Mouse (Mus musculus) liver, embryonic 11.5 days (tissue): ENCODE results near the gene Hivep2. TPM values are rescaled to one million over a fixed set of nuclear protein-coding genes. Genes with fewer than 3 reads are reported as not detected.

ENCODE experiments used
- ATAC-seq: fragments of 200-750 bp; cut with Nextera tagmentation; replicated peaks from 2 replicates; pipeline ENCODE4 v1.8.0; 2017; ENCODE audit warnings: moderate number of reproducible peaks, mild to moderate bottlenecking, moderate TSS enrichment, moderate library complexity; ENCODE audit not compliant: low FRiP score
- DNase-seq: peaks from one replicate; pipeline ENCODE4 v3.0.0-alpha.2; 2017; ENCODE audit warnings: low spot score
- H3K27ac ChIP-seq: fragments of 300-500 bp; sonication (generic); 2 replicates; pipeline ENCODE4 v1.5.1; 2014; ENCODE audit warnings: mild to moderate bottlenecking, low read depth, low read length, control low read depth
- H3K27me3 ChIP-seq: fragments of 300-500 bp; sonication (generic); replicated peaks from 2 replicates; pipeline ENCODE4 v1.6.1; 2014; ENCODE audit warnings: low read length, mixed read lengths; ENCODE audit not compliant: control insufficient read depth, insufficient read depth
- H3K36me3 ChIP-seq: fragments of 300-500 bp; sonication (generic); 2 replicates; pipeline ENCODE4 v1.6.1; 2014; ENCODE audit warnings: mild to moderate bottlenecking, low read length, moderate library complexity, mixed read lengths; ENCODE audit not compliant: control insufficient read depth, insufficient read depth
- H3K4me1 ChIP-seq: fragments of 300-500 bp; sonication (generic); replicated peaks from 2 replicates; pipeline ENCODE4 v1.6.1; 2014; ENCODE audit warnings: low read length, mixed read lengths; ENCODE audit not compliant: control insufficient read depth, insufficient read depth
- H3K4me2 ChIP-seq: fragments of 300-500 bp; sonication (generic); 2 replicates; pipeline ENCODE4 v1.6.1; 2014; ENCODE audit warnings: mild to moderate bottlenecking, control low read depth, moderate library complexity
- H3K4me3 ChIP-seq: fragments of 300-500 bp; sonication (generic); 2 replicates; pipeline ENCODE4 v1.5.1; 2014; ENCODE audit warnings: low read depth, low read length, control low read depth
- H3K9ac ChIP-seq: fragments of 300-500 bp; sonication (generic); 2 replicates; pipeline ENCODE4 v1.6.1; 2014; ENCODE audit warnings: low read depth, low read length, control low read depth
- H3K9me3 ChIP-seq: fragments of 300-500 bp; sonication (generic); 2 replicates; pipeline ENCODE4 v1.6.1; 2016; ENCODE audit warnings: low read length, inconsistent platforms, mixed read lengths; ENCODE audit not compliant: control insufficient read depth
- WGBS: fragments of 180-500 bp; shearing (Covaris S2); extraction: QIAGEN DNeasy Blood & Tissue Kit; methylation state at CpG from one replicate; pipeline ENCODE4 v1.1.7; 2014; 5-methylcytosine and 5-hydroxymethylcytosine counted together
- polyA plus RNA-seq: library from polyadenylated mRNA; unstranded; fragments of >200 nt; fragmentation: Nextera tagmentation; extraction: Ambion mirVana; gene quantifications from 2 replicates; pipeline ENCODE4 v1.2.1, GENCODE M21; 2014

The Hivep2 gene
- polyA plus RNA-seq, 1 experiment from 2014 or later = 2.2 TPM

DNA sequence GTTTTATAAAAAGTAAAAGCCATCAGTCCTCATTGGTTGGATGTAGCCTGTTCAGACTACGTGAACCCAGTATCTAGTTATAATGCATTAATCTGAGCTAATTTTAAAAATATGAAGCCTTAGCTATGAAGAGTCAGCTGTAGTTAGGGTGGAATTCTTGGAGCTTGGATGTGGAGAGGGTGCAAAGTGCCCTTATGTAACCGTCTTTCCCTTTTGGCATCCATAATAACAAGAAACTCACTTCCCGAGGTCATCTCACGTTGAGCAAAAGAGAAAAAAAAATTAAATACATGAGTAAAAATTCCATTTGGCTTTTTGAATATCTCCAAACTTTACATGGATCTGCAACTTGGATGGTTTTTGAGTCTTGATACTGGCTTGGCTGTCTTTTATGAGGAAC is 89.0 kb downstream of the Hivep2 start:
- H3K36me3 ChIP-seq = no peaks in the 10 kb centered on the region
- H3K9me3 ChIP-seq = no peaks in the 10 kb centered on the region
- DNase-seq (no peak), ATAC-seq (no peak)
- no peak overlapping the region for H3K27ac ChIP-seq
- H3K4me3 ChIP-seq = no peak overlapping the region
- WGBS = 83% methylated on average over 4 of the region's 4 CpGs
- H3K4me1 ChIP-seq = no peaks in the 10 kb centered on the region; the same call in 1 of the 2 replicates
- no peak overlapping the region for H3K4me2 ChIP-seq
- H3K9ac ChIP-seq = no peak overlapping the region
- no peaks in the 10 kb centered on the region for H3K27me3 ChIP-seq

DNA sequence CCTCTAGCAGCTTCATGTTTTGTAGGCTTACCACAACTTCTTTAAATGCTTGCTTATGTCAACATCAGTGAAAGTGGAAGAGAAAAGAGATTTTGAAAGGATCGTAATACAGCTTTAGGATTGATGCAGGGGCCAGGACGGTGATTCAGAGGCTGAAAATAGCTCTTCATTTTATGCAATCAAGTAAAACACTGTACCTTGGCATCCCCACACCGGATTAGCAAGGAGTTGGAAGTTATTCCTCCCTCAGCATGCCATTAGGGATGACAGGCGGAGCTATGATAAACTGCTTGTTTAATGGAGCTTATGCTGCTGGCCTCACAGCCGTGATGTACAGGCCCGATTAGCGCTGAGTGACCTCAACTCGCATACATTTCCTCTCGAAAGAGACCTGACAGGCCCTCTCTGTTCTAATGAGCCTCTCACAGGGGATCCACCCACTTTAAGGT is 89.7 kb downstream of the Hivep2 start:
- Histone ChIP-seq H3K36me3 (no peaks in the 10 kb centered on the region), H3K9me3 (no peaks in the 10 kb centered on the region), H3K27me3 (no peaks in the 10 kb centered on the region), H3K4me2 (no peak overlapping the region), H3K27ac (no peak overlapping the region), H3K4me1 (no peaks in the 10 kb centered on the region; the same call in 1 of the 2 replicates), H3K9ac (no peak overlapping the region), H3K4me3 (no peak overlapping the region)
- DNase-seq = no peak
- 47% methylated on average over 9 of the region's 9 CpGs for WGBS
- no peak for ATAC-seq

DNA sequence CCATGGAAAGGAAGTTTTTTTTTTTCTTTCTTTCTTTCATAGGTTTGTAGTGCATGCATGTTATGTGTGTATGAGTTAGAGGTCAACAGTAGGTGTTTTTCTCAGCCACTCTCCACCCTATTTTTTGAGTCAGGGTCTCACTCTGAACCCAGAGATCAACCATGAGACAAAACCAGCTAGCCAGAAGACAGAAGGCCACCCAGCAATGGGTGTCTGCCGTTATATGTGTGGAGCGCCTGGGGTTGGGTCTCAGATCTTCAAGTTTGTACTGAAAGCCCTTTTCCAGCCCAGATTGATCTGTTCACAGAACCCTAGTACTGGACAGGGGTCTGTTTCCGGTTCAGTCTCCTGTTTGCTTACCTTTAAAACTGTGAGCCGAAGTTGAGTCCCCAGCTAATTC is 90.2 kb downstream of the Hivep2 start:
- no peak for ATAC-seq
- WGBS = 77% methylated on average over 4 of the region's 4 CpGs
- Histone ChIP-seq H3K4me1 (no peaks in the 10 kb centered on the region; the same call in 1 of the 2 replicates), H3K27ac (no peak overlapping the region), H3K4me2 (no peak overlapping the region), H3K4me3 (no peak overlapping the region), H3K36me3 (no peaks in the 10 kb centered on the region), H3K27me3 (no peaks in the 10 kb centered on the region), H3K9me3 (no peaks in the 10 kb centered on the region), H3K9ac (no peak overlapping the region)
- DNase-seq = no peak

DNA sequence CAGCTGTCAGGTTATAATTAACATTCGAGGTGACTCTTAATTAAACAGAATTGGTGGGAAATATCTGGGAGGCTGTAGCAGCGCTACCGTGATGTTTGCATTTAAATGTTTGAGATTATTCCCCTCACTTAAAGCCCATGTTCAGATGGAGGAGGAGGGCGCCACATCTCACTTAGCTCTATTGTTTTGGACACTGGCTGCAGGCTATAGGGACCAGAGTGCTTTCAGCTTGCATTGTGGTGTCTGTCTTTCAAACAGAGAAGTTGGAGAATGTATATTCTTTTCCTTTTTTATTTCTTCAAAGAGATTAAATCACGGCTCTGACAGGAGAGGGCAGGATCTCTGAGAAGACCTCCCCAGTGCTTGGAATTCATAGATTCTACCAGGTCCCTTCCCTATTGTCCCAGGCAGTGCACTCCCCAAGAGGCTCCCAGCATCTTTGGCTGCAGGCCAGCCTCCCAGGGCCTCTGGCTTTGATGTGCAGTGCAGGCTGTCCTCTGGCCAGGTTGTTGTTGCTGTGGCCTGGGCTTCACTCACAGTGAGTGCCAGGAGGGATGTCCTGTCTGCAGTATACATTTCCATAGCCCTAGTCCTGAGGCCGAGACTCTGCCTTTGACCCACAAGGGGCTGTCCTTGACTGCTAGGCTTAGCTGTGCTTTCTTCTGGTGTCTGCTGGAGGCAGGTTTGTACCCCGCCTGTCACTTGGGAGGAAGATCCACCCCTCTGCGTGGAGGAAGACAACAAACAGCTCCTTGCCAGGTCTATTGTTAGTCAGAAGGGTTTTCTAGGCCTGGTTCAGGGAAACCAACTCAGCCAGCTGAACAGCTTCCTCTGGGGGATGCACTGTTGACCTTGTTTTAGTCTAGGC is 90.9 kb downstream of the Hivep2 start:
- Histone ChIP-seq H3K4me3 (no peak overlapping the region), H3K4me1 (no peaks in the 10 kb centered on the region; the same call in 1 of the 2 replicates), H3K9ac (no peak overlapping the region), H3K36me3 (no peaks in the 10 kb centered on the region), H3K4me2 (no peak overlapping the region), H3K9me3 (no peaks in the 10 kb centered on the region), H3K27ac (no peak overlapping the region), H3K27me3 (no peaks in the 10 kb centered on the region)
- ATAC-seq (no peak), DNase-seq (no peak)
- 68% methylated on average over 8 of the region's 8 CpGs for whole genome bisulfite sequencing

DNA sequence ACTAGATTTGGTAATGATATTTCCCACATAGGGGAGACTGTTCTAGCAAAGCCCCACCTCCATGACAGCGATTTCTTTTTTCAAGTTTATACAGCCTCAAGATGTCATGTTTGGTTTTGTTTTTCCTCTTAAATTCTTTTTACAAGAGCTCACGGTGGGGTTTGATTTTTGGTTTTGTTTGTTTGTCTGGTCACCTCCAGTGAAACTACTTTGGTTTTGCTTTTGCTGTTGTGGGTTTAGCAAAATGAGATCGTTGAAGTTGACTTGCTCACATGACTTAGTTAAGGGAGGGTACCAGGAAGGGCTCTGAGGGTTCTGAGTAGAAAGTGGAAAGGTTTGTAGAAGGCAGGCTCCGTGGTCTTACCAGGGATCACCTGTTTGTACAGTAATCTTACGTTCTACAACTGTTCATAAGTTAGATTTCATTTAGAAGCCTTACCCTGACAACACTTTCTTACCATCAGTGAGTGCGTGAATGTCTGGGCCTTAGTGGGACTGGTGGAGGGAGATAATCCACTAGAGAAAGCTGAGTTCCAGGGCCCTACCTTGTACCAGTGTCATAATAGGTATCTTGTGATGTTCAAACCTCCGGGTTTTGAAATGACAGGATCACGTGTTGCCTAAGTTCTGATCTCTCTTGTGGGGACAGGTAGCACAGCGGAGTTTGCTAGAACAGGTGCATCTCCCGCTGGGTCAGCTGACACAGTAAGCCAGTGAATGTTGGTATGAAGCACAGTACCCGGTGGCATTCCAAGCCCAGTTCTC is 92.1 kb downstream of the Hivep2 start:
- Histone ChIP-seq H3K36me3 (no peaks in the 10 kb centered on the region), H3K9me3 (no peaks in the 10 kb centered on the region), H3K4me2 (no peak overlapping the region), H3K27ac (no peak overlapping the region), H3K9ac (no peak overlapping the region), H3K4me1 (no peaks in the 10 kb centered on the region; the same call in 1 of the 2 replicates), H3K4me3 (no peak overlapping the region), H3K27me3 (no peaks in the 10 kb centered on the region)
- DNase-seq = no peak
- WGBS = 85% methylated on average over 11 of the region's 11 CpGs
- ATAC-seq = no peak

DNA sequence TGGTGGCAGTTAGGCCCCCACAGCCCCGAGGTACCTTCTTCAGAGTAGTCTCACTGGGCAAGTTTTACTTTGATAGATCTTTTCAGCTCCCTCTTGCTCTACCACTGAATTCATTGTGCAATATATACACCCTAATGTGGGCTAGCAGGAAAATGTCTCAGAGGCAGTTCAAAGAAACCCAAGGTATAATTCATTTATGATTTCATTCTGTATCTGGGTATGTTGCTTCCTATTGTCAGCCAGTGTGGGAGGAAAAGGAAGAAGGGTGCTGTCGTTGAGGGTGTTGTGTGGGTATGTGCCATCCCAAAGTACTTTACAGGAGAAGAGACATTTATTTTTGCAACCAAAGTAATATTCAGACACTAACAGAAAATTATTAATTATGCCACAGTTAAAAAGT is 92.9 kb downstream of the Hivep2 start:
- H3K4me1 ChIP-seq = no peaks in the 10 kb centered on the region; the same call in 1 of the 2 replicates
- WGBS = 69% methylated on average over 2 of the region's 2 CpGs
- H3K27me3 ChIP-seq = no peaks in the 10 kb centered on the region

DNA sequence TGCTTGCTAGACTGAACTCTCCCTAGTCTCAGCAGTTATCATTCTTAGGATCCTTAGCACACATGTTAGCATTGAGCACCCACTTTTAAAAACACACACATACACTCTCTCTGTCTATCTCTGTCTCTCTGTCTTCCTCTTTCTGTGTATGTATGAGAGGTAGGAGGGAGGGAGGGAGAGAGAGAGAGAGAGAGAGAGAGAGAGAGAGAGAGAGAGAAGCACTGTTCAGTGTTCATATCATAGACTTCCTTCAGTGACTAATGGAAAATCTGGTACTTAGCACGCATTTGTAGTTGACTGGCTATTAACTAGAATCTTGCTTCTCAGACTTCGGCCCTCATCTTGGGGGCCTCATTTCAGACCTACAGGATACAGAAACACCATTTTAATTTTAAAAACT is 93.7 kb downstream of the Hivep2 start:
- whole genome bisulfite sequencing = 78% methylated on average over 2 of the region's 2 CpGs
- Histone ChIP-seq H3K4me3 (no peak overlapping the region), H3K27ac (no peak overlapping the region), H3K4me2 (no peak overlapping the region), H3K4me1 (no peaks in the 10 kb centered on the region; the same call in 1 of the 2 replicates), H3K9ac (no peak overlapping the region), H3K36me3 (no peaks in the 10 kb centered on the region), H3K27me3 (no peaks in the 10 kb centered on the region), H3K9me3 (no peaks in the 10 kb centered on the region)
- no peak for DNase-seq
- ATAC-seq = no peak

More for the DNA sequence above, 92.9 kb downstream of the Hivep2 start:
- Histone ChIP-seq H3K9me3 (no peaks in the 10 kb centered on the region), H3K4me3 (no peak overlapping the region), H3K36me3 (no peaks in the 10 kb centered on the region), H3K27ac (no peak overlapping the region), H3K9ac (no peak overlapping the region), H3K4me2 (no peak overlapping the region)
- no peak for DNase-seq
- ATAC-seq = no peak

DNA sequence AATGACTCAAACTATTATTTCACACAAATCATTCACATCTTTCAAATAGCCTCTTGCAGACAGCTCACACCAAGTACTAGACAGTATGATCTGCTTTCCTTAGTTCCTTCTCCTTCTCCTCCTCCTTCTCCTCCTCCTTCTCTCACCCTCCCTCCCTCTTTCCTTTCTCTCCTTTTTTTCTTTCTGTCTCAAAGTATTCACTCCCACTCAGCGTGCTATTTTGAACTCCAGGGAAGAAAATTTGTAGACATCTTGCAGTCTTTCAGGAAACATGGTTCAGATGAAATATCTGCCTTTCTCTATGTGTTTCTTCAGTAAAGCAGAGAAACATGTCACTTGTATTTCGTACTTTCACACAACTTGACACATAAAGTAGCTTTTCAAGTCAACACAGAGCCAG is 94.4 kb downstream of the Hivep2 start:
- Histone ChIP-seq H3K9me3 (no peaks in the 10 kb centered on the region), H3K4me1 (no peaks in the 10 kb centered on the region; the same call in 1 of the 2 replicates), H3K9ac (no peak overlapping the region), H3K36me3 (no peaks in the 10 kb centered on the region), H3K27me3 (no peaks in the 10 kb centered on the region), H3K4me2 (no peak overlapping the region), H3K4me3 (no peak overlapping the region), H3K27ac (no peak overlapping the region)
- DNase-seq = no peak
- WGBS = 80% methylated on average over 2 of the region's 2 CpGs
- no peak for ATAC-seq
